Mouse (Mus musculus) forebrain, postnatal 0 days (tissue): ENCODE measurements around the gene Col9a2. TPM values are rescaled to one million over a fixed set of nuclear protein-coding genes. Genes with fewer than 3 reads are reported as not detected.
"Not testable (repeated sequence)": the region's sequence is repeated elsewhere in the genome, so short reads cannot be mapped to it uniquely, and the experiment has no call there.

Experiments used
- ATAC-seq: fragments of 200-750 bp; cut with Nextera tagmentation; 2 replicates; pipeline ENCODE4 v1.8.0; 2017; ENCODE audit warnings: mild to moderate bottlenecking, moderate library complexity
- DNase-seq: peaks from one replicate; pipeline ENCODE4 v3.0.0-alpha.2; 2015
- H3K27ac ChIP-seq: fragments of 300-500 bp; sonication (generic); 2 replicates; pipeline ENCODE4 v1.5.1; 2014; ENCODE audit warnings: low read depth, mild to moderate bottlenecking, antibody characterized with exemption, low read length, moderate library complexity, mixed read lengths
- H3K27me3 ChIP-seq: fragments of 300-500 bp; sonication (generic); 2 replicates; pipeline ENCODE4 v1.6.1; 2014; ENCODE audit warnings: mild to moderate bottlenecking, low read length, mixed read lengths; ENCODE audit not compliant: insufficient read depth
- H3K36me3 ChIP-seq: fragments of 300-500 bp; sonication (generic); 2 replicates; pipeline ENCODE4 v1.6.1; 2014; ENCODE audit warnings: mild to moderate bottlenecking, moderate library complexity; ENCODE audit not compliant: insufficient read depth
- H3K4me1 ChIP-seq: fragments of 300-500 bp; sonication (generic); 2 replicates; pipeline ENCODE4 v1.6.1; 2014; ENCODE audit warnings: antibody characterized with exemption; ENCODE audit not compliant: insufficient read depth
- H3K4me2 ChIP-seq: fragments of 300-500 bp; sonication (generic); 2 replicates; pipeline ENCODE4 v1.6.1; 2014; ENCODE audit warnings: low read depth, mild to moderate bottlenecking, moderate library complexity
- H3K4me3 ChIP-seq: fragments of 300-500 bp; sonication (generic); 2 replicates; pipeline ENCODE4 v1.5.1; 2014; ENCODE audit warnings: low read depth, low read length, mixed read lengths
- H3K9ac ChIP-seq: fragments of 300-500 bp; sonication (generic); 2 replicates; pipeline ENCODE4 v1.6.1; 2014; ENCODE audit warnings: mild to moderate bottlenecking
- H3K9me3 ChIP-seq: fragments of 300-500 bp; sonication (generic); 2 replicates; pipeline ENCODE4 v1.6.1; 2016; ENCODE audit warnings: low read length
- CTCF ChIP-seq: sonication (generic); IDR thresholded peaks from 2 replicates; pipeline ENCODE4 v1.5.1; 2016; ENCODE audit warnings: antibody characterized with exemption, control low read depth, low read depth
- WGBS: fragments of 180-500 bp; shearing (Covaris S2); extraction: QIAGEN DNeasy Blood & Tissue Kit; methylation state at CpG from one replicate; pipeline ENCODE4 v1.1.7; 2014; 5-methylcytosine and 5-hydroxymethylcytosine counted together
- polyA plus RNA-seq: library from polyadenylated mRNA; unstranded; fragments of >200 nt; fragmentation: Nextera tagmentation; extraction: Ambion mirVana; gene quantifications from 2 replicates; pipeline ENCODE4 v1.2.1, GENCODE M21; 2015
- total RNA-seq: library from RNA; depleted of rRNA; stranded (reverse); fragments of >200 nt; gene quantifications from 2 replicates; pipeline ENCODE4 v1.2.3, GENCODE M21; 2014

Gene Col9a2
- total and polyA plus RNA-seq, 2 experiments from 2014 or later, result 9.1 to 29.8 TPM

DNA sequence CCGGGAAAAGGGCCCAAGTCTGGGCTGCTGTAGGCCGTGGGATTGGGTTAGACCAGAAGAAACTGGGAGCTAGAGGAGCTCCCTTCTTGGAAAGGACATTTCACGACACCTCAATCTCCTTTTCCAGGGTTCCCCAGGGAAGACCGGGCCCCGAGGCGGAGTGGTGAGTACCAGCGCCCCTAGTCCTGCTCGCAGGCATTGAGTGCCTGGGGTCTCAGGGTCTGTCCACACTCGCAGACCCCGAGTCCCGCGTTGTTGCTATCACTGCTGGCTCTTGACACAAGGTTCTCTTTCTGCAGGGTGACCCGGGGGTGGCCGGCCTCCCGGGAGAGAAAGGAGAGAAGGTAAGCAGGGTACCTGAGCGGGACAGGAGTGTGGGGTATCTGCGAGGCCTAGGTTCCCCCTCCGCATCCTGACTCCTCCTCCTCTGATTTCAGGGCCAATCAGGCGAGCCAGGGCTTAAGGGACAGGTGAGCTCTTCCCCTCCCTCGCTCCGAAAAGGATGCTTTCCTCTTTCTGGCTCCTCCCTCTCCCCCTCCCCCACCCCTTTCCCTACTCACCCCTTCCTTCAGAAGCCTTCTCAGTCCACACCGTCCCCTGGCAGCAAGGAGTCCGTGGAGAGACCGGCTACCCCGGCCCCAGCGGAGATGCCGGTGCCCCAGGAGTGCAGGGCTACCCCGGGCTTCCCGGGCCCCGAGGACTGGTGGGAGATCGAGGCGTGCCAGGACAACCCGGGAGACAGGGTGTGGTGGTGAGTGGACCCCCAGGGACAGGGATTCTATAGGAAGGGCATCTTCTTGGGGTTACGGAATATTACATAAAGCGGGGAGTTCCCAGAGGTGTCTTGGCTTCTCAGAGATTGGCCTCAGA lies 13.5 kb downstream of the Col9a2 start:
- no peak for DNase-seq
- no peaks in the 10 kb centered on the region for H3K4me1 ChIP-seq
- H3K9me3 ChIP-seq, result no peaks in the 10 kb centered on the region
- peak; percentile 82 for ATAC-seq
- peak overlapping the region; percentile 30 for H3K4me3 ChIP-seq
- no peaks in the 10 kb centered on the region for H3K27me3 ChIP-seq
- 13% methylated on average over 35 of the region's 35 CpGs for WGBS
- no peak overlapping the region for H3K27ac ChIP-seq
- H3K4me2 ChIP-seq, result peak overlapping the region; percentile 42
- TF ChIP-seq CTCF, result no peak
- no peaks in the 10 kb centered on the region for H3K36me3 ChIP-seq
- peak overlapping the region; percentile 40; the same call in 1 of the 2 replicates for H3K9ac ChIP-seq

DNA sequence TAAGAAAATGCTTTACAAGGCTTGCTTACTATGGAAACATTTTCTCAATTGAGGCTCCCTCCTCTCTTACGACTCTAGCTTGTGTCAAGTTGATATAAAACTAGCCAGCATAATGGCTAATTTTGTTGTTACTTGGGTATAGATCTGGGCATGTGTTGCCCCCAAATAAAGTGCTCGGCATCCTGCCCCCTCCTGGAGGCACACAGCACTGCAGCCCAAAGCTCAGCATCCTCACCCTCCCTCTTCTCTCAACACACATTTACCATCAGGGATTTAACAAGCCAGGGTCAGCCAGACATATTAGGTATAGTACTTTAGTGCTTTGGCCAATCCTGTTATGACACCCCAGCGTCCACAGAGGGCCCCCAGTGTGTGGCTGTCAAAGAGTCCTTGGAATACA lies 17.2 kb downstream of the Col9a2 start:
- Histone ChIP-seq H3K4me3 (no peak overlapping the region), H3K36me3 (peaks cover 21% of the 10 kb centered on the region), H3K4me1 (no peaks in the 10 kb centered on the region), H3K27ac (no peak overlapping the region), H3K4me2 (no peak overlapping the region), H3K9me3 (no peaks in the 10 kb centered on the region), H3K9ac (no peak overlapping the region), H3K27me3 (no peaks in the 10 kb centered on the region)
- 50% methylated on average over 3 of the region's 3 CpGs for WGBS
- no peak for DNase-seq
- no peak for ATAC-seq
- peak; percentile 67 for TF ChIP-seq CTCF

DNA sequence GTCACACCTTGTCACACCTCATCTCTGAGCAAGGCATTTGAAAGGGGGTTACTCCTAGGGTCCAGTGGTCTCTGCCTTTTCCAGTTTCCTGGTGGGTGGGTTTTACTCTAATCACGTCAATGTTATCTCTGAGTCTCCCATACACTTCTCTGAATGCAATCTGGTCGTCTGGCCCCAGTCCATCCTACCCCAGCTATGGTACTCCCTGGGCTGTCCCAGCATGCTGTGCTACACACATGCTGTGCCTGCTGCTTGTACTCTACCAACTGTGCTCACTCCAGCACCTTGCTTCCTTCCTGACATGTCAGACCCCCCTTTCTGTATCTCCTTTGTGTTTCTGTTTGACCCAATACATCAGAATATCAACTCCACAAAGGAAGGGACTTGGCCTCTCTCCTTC lies 17.8 kb downstream of the Col9a2 start:
- H3K36me3 ChIP-seq, result peaks cover 24% of the 10 kb centered on the region
- 58% methylated on average over 2 of the region's 2 CpGs for WGBS
- H3K4me1 ChIP-seq, result no peaks in the 10 kb centered on the region
- ATAC-seq (peak; percentile 42), DNase-seq (no peak)
- no peak overlapping the region for H3K4me3 ChIP-seq
- no peak overlapping the region for H3K9ac ChIP-seq
- no peak overlapping the region for H3K27ac ChIP-seq
- TF ChIP-seq CTCF, result no peak
- H3K27me3 ChIP-seq, result no peaks in the 10 kb centered on the region
- H3K4me2 ChIP-seq, result no peak overlapping the region
- H3K9me3 ChIP-seq, result no peaks in the 10 kb centered on the region

DNA sequence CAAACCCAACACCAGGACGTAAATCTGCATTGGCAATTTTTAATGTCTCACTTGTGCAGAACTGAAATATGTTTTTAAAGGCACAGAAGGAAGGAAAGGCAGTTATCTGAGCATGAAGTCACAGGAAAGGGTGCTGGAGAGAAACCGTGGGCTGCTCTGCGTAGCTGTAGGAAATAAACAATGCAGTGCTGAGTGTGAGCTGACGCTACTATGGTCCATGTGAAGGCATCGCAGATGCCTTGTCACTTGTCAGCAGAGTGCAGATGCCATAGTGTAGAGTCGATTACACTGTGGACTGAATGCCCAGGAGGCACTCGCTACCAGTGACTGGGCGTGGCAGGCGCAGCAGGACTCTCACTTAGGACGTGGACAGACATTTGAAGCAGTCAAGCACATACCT lies 20.0 kb downstream of the Col9a2 start:
- H3K27ac ChIP-seq, H3K4me2 ChIP-seq, H3K9ac ChIP-seq, H3K4me3 ChIP-seq, H3K9me3 ChIP-seq, H3K4me1 ChIP-seq, H3K27me3 ChIP-seq, ATAC-seq, DNase-seq: not testable (repeated sequence)
- H3K36me3 ChIP-seq, result peaks cover 30% of the 10 kb centered on the region
- WGBS, result 92% methylated on average over 10 of the region's 10 CpGs

DNA sequence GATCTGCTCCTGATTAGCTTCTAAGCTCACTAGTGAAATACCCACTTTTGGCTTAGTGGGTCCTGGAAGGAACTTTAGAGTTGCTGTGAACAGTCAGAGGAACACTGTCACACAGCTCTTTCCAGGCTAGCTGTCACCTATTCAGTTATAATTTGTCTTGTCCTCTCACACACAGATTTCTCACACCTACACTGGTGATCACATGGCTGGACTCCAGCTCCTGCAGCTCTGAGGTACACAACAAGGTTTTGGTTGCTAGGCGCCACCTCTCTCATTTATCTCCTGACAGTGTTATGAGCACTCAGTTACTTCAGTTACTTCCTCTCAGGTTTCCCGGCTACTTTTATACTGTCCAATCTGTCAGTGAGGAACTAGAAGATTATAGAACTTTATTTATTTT lies 26.2 kb downstream of the Col9a2 start:
- no peaks in the 10 kb centered on the region for H3K27me3 ChIP-seq
- ATAC-seq, result no peak
- H3K4me3 ChIP-seq, result no peak overlapping the region
- no peak for DNase-seq
- H3K36me3 ChIP-seq, result peaks cover 39% of the 10 kb centered on the region
- no peak overlapping the region for H3K9ac ChIP-seq
- H3K4me2 ChIP-seq, result no peak overlapping the region
- H3K9me3 ChIP-seq, result no peaks in the 10 kb centered on the region
- TF ChIP-seq CTCF, result no peak
- H3K4me1 ChIP-seq, result no peaks in the 10 kb centered on the region
- no peak overlapping the region for H3K27ac ChIP-seq
- WGBS, result 91% methylated on average over 2 of the region's 2 CpGs

DNA sequence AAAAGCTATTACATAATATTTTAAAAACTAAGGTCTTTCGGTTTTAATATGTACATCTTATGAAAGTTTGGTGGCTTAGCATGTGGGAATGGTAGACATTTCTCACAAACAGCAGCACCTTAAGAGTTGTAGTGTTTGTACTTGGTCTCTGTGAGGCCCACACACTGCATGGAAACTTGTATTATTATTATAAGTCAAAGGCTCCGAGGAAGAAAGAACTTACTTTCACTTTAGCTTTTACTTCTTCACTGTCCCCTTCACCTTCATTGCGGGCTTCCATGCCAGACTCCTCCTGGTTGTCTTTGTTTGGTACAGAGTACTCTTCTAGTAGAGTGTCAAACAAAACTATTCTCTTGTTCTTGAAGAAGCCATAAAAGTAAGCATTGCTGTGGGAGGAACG lies 35.1 kb downstream of the Col9a2 start:
- no peaks in the 10 kb centered on the region for H3K27me3 ChIP-seq
- H3K4me1 ChIP-seq, result no peaks in the 10 kb centered on the region
- H3K36me3 ChIP-seq, result peaks cover 38% of the 10 kb centered on the region
- H3K4me3 ChIP-seq, result no peak overlapping the region
- H3K4me2 ChIP-seq, result no peak overlapping the region
- no peak overlapping the region for H3K27ac ChIP-seq
- H3K9me3 ChIP-seq, result no peaks in the 10 kb centered on the region
- ATAC-seq, result no peak
- no peak for TF ChIP-seq CTCF
- WGBS, result 86% methylated on average over 4 of the region's 4 CpGs
- DNase-seq, result no peak
- no peak overlapping the region for H3K9ac ChIP-seq

DNA sequence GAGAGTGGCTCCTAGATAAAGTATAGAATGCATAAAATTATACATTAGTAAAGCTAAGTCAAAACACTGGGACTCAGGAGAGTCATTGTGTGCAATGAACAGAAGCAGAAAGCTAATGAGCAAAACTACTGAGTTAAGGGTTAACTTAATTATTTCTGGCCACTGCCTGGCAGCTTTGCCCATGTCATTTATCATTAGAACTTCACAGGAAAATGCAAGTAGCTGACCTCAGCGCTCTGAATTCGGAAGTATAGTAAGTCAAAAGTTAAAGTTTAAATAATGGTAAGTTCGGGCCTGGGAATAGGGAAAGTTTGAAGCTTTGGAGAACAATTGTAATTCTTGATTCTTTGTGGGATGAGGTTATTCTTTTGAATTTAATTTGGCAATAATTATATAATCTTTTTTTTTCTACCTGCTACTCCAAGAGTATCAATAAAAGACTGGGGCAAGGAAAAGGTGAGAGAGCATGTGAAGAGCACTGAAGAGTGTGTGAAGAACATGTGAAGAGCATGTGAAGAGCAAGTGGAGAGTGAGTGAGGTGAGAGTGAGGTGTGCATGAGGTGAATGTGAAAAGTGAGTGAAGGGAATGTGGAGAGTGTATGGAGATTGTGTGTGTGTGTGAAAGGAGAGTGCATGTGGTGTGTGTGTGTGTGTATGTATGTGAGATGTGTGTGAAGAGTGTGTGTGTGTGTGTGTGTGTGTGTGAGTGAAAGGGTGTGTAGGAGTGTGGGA lies 38.9 kb downstream of the Col9a2 start:
- no peak for TF ChIP-seq CTCF
- DNase-seq, result no peak
- Histone ChIP-seq H3K36me3 (peaks cover 65% of the 10 kb centered on the region), H3K9ac (no peak overlapping the region), H3K27ac (no peak overlapping the region), H3K4me3 (no peak overlapping the region), H3K4me1 (no peaks in the 10 kb centered on the region), H3K27me3 (no peaks in the 10 kb centered on the region), H3K9me3 (no peaks in the 10 kb centered on the region), H3K4me2 (no peak overlapping the region)
- no peak for ATAC-seq
- WGBS, result 82% methylated on average over 3 of the region's 3 CpGs
